Mouse (Mus musculus) left cerebral cortex, postnatal 14 days (tissue): ENCODE measurements around the gene Rassf3. TPM values are rescaled to one million over a fixed set of nuclear protein-coding genes. Genes with fewer than 3 reads are reported as not detected.

Experiments
- DNase-seq, 2 experiments: peaks; one replicate each; pipeline ENCODE4 v3.0.0; 2021 to 2022; ENCODE audit warnings: low spot score in 2 of 2, mixed read lengths in 1 of 2
- intact Hi-C: fragments of 180-260 bp; cut with DNase I; formaldehyde crosslinking; loops from one replicate; pipeline ENCODE4 v1.15.1; 2025
- total RNA-seq, 2 experiments: library from RNA; stranded (reverse); gene quantifications; 2 replicates each; pipeline ENCODE4 v1.2.3; 2021

Gene Rassf3
- total RNA-seq, 2 experiments from 2014 or later = 29.6 to 33.9 TPM

DNA sequence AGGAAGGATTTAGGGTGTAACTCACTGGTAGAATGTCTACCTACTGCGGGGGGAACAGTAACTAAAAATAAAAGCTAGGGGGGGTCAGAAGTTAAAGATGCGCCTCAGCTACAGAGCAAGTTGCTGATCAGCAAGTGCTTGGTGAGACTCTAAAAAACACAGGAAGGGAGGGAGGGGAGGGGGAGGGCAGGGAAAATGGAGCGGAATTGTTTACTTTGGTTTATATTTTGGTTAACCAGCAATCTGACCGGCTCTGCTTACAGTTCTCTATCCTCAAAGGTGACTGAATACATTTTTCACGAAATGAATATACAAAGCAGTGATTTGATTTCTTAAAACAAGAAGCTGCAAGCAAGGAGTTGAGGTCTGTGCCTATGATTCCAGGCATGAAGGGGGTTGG, 7.2 kb downstream of the Rassf3 start:
- intact Hi-C loops = no loop called here
- DNase-seq = no peak

DNA sequence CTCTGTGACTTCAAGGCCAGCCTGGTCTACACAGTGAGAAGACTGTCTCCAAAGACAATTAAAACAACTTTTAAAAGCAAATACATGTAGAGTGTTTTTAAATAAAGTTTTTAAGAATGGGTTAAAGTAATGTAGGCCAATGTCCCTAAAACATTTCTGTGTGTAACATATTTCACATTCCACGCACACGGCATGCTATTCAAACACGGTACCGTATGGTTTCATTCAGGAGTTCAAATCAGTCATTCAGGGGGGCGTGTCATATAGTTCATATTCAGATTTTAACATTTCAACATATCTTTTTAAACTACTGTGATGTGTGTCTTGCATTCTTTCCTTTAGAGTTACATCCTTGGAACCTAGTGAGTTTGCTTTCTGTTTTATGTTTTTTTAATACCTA, 7.9 kb downstream of the Rassf3 start:
- intact Hi-C loops = no loop called here

DNA sequence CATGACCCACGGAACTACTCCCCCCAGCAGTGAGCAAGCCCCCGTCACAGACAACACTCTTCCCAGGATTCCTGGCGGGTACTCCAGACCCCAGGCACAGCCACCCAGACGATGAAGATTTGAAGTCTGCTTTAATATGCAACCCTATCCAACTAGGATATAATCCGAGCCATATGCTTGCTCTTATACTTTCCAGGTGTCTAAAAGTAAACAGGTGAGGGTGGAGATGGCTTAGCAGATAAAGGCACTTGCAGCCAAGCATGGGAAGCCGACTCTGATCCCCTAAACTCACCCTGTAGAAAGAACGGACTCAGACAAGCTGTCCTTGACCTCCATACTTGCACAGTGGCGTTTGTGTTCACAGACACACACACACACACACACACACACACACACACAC, 8.4 kb downstream of the Rassf3 start:
- no peak for DNase-seq
- intact Hi-C loops = no loop called here

More for the DNA sequence above, 7.9 kb downstream of the Rassf3 start:
- no peak for DNase-seq

DNA sequence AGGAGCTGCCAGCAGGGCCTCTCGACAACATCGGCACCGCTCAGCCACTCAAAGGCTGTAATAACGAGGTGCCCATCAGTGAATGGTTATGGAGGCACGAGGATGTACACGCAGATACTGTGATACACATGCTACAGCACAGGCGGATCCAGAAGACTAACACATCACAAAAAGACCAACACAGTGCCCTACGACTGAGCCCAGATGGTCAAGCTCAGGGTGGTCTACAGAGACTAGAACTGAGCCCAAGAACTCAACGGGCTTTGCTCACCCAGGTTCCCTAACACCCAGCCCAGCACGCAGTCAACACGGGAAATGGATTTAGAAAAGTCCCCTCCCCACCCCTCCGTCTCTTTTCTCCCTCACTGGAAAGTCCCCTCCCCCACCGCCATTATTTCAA, 9.1 kb downstream of the Rassf3 start:
- intact Hi-C loops = no loop called here

DNA sequence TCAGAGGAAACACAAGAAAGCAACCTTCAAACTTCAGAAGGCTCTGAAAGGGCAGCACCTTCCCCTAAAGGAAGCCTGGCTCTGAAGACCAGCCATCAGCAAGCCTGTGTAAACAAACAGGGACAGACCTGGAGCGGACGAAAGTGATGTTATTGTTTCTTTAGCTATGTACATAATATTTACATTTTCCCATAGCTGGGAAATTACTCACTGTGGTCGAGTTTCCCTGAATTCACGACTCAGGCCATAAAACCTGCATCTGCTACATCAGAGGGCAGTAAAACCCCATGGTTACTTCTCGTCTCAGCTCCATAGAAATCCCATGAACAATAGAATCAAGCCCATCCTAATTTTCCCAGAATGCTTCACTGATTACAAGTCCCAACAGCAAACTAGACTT, 11.1 kb downstream of the Rassf3 start:
- no peak for DNase-seq
- intact Hi-C loops = no loop called here

More for the DNA sequence above, 9.1 kb downstream of the Rassf3 start:
- no peak for DNase-seq

DNA sequence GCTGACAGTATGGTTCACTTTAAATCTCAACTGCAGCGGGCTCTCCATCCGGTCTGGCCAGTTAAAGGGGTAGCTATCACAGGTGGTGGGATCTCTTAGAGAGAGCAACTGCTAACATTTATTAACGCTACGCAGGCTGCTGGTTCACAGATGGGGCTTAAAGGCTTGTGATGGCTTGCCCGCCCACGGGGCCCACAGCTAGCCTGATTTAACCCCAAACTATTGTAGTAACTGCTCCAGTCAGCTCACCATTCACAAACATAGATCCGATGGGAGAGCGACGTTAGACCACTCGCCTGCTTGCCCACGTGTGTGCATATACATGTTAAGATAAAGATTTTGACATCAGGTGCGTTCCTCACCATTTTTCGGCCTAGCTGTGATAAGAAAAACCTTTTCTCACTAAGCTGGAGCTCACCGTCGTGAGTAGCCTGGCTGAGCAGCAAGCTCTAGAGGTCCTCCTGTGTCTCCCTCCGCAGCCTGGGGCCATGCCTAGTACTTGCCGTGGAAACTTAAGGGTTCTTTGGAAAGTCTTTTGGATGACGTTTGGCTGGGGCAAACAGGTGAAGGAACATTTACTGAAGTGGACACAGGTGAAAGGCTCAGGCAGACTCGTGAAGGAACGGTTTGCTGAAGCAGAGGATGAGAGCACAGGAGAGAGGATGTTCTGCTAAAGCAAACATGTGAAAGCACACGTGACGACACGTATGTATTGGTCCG, 13.8 kb downstream of the Rassf3 start:
- intact Hi-C loops = no loop called here

DNA sequence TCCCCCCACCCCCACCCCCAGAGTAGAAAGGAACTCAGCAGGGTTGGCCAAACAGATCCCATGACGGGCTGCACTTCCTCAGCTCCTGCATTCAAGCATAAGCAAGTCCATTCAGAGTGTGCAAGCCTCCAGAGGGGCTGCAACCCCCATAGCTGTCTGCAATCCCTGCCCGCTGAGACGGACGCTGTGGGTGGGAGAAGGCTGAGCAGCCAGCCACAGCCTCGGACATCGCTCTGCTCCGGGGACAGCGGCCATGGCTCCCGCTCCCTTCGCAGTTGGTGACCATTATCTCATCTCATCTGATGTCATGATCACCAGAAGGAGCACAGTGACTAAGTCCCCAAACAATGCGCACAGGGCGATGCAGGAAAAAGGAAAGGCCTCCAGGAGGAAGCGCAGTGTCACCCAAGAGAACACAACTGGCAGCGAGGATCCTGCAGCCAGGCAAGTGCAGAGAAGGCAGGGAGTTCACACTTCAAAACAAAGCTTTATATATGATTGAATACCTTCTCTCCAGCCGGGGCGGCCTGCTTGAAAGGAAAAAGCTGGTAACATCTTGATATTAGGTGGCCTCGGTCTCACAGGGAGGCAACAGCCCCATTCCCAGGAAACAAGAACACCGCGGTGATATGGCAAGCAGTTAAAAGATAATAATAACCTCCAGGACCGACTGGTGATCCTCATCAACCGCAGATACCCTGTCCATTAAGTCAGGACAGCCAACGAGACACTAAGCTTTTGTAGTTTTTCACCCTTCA, 14.6 kb downstream of the Rassf3 start:
- intact Hi-C loops = no loop called here
- no peak for DNase-seq

More for the DNA sequence above, 13.8 kb downstream of the Rassf3 start:
- DNase-seq = no peak

DNA sequence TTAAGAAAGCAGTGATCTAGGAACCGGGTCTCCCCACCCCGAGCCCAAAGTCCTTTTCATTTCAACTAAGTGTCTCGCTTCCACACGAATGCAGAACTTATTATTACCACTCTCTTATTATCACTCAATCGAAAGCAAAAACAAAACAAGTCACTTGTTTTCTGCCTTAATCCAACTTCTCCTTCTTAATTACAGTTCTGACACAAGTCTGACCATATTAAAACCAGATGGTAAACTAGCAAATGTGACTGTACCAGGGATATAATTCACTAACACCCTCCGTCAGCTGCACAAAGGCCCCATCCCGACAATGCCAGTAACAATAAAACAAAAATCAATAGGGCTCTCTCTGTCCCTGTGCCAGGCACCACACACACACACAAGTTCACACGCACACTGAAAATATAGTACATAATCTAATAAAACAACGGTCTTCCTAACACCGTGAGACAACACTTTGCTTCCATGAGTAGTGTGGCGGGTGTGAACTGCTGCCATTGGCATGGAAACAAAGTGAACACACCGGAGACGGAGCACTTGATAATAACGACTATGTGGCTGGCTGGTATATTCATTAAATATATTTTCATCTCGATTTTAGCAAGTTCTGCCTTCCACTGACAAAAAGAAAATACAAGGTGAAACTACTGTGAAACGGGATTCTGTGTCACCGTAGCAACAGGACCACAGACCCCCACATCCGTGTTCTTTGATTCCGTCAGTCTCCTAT, 16.9 kb downstream of the Rassf3 start:
- no peak for DNase-seq
- intact Hi-C loops = no loop called here

DNA sequence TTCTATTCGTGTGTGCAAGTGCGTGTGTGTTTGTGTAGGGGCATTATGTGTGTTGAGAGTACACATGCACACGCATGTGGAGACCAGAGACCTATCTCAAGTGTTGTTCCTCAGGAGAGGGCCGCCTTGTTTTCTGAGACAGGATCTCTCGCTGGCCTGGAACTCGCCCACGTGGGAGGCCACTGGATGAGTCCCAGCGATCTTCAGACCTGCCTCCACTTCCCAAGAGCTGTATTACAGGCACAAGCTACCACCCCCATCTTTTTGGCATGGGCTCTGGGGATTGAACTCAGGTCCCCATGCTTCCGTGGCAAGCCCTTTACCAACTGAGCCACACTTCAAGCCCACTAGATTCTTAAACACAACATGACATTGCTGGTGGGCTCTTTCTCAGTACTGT, 17.7 kb downstream of the Rassf3 start:
- no peak for DNase-seq
- intact Hi-C loops = no loop called here

DNA sequence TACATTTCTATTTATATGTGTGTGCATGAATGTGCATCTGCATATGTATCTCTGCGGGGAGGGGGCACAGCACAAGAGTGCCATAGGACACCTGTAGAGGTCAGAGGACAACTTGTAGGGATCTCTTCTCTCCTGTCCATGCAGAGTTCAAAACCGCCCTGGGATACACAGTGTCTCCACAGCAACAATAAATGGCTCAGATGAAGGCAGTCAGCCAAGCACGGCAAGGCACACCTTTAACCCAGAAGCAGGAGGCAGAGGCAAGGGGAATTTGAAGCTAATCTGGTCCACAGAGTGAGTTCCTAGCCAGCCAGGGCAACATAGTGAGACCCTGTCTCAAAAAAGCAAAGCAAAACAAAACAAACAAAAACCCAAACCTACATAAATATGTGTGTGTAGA, 18.8 kb downstream of the Rassf3 start:
- intact Hi-C loops = no loop called here
- no peak for DNase-seq

DNA sequence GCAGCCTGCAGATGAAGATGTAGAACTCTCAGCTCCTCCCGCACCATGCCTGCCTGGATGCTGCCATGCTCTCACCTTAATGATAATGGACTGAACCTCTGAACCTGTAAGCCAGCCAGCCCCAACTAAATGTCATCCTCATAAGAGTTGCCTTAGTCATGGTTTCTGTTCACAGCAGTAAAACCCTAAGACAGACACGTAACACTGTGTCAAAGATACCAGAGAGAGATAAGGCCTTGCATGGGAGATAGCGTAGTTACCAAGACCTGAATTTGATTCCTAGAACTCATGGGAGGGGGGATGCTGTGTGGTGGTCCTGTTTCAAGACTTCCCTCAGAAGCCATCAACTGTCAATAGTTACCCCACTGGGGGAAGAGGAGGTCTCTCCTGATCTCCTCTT, 20.6 kb downstream of the Rassf3 start:
- intact Hi-C loops = no loop called here
- DNase-seq = no peak

DNA sequence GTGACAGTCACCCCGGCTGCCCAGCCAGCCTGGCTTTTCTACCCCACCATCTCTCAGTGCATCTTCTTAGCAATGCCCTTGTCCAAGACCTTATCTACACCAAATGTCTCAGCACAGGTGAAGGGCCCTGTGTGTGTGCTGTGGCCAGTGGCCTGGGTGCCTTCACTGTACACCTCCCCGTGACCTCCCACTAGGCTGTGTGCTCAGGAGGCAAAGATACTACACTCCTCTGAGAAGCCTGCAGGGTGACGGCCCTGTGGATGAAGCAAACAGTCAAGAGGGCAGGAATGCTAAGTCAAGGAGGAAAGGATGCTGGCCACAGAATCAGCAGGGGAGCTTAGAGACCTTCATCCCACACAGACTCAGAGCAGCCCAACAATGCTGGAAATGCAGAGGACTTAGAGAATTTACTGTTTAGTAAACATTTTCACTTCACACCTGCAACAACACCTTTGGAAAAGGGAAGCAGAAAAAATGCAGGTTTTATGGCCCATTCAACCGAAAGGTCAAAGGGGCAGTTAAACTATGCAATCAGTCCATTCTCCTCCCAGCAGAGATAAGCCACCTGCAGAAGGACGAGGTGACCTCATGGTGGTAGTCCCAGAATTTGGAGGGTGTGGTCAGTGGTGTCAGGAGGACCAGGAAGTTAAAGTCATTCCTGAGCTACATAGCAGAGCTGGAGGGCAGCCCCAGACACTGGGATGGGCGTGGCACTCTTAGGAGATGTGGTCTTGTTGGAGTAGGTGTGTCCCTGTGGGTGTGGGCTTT, 21.3 kb downstream of the Rassf3 start:
- intact Hi-C loops = no loop called here
- DNase-seq = no peak

DNA sequence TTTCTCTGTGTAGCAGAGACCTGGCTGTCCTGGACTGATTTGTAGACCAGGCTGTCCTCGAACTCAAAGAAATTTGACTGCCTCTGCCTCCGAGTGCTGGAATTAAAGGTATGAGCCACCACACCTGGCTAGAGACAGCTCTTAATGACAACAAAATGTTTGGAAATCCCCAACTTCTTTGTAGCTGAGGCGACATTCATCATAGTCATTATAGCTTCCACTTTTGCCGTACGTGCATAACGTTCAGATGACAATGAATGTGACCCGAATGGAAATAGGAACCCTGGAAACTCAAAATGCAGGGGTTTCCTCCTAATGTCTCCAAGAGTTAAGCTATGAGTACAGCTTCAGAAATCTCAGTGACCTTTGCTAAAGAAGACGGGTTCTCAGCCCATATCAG, 22.1 kb downstream of the Rassf3 start:
- intact Hi-C loops = no loop called here
- DNase-seq = no peak

DNA sequence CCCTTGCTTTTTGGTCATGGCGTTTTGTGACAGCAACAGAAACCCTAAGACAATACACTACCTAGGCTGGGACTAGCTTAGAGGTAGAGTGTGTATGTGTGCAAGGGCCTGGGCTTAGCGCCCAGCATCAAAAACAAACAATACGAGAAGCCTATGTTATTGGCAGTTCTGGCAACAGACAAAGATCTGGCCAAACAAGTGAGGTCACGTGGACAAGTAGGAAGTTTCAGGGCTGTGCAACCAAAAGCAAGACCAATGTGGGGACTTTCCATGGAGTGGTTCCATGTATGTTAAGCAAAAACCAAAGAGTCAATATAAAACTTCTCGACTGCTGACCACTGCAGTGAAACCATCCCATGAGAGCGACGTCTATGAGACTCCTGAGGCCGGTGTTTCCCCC, 30.3 kb downstream of the Rassf3 start:
- no peak for DNase-seq
- intact Hi-C loops = no loop called here

DNA sequence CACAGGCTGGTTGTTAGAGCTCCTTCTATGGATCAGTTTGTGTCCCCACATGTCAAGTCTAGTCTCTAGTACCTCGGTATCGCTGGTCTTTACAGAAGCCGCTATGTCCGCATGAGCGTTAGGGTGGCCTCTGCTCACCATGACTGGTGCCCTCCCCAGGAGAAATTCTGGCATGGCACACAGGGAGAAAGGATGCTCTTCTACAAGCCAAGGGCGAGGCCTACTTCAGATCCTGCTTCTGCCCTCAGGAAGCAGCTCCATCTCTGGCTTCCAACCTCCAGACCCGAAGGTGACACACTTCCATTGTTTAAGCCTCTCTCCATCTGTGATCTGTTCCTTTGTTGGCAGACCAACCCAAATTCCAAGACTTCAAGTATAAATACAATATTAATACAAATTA, 31.9 kb downstream of the Rassf3 start:
- intact Hi-C loops = no loop called here
- no peak for DNase-seq

DNA sequence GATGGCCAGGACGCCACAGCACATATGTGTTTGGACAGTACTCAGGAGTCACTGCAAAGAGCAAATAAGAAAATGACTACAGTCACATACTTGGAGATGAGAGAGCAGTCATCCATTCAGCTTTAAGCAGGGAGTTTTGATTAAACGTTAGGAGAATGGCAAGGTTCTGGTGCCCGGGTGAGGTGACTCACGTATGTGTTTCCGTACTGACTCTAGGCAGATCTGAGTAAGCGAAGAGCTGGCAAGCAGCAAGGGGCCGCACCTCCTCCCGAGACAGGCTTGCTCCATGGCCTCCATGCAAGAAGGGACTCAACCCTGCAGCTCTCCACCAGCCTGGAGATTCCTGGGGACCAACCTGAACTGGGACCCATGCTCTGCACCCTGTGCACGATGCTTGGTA, 32.4 kb downstream of the Rassf3 start:
- intact Hi-C loops = no loop called here
- DNase-seq = no peak

DNA sequence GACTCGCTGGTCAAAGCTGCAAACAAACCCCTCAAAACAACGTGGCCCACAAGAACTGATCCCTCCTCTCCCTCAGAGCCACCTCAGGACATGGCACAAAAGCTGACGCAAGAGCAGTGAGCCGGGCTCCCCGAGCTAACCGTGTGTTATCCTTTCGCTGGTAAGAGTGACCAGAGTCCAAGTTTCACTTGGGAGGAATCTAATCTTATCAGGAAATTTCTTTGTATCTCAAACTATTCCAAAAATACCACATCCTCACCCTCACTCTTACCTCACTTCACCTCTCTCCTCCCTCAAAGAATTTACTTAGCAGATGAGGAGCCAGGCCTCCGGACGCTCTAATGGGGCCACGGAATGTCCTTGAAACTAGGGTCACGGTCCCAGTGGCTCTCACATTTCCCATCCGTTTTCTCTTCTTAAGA, 36.8 kb downstream of the Rassf3 start:
- no peak for DNase-seq
- intact Hi-C loops = no loop called here

DNA sequence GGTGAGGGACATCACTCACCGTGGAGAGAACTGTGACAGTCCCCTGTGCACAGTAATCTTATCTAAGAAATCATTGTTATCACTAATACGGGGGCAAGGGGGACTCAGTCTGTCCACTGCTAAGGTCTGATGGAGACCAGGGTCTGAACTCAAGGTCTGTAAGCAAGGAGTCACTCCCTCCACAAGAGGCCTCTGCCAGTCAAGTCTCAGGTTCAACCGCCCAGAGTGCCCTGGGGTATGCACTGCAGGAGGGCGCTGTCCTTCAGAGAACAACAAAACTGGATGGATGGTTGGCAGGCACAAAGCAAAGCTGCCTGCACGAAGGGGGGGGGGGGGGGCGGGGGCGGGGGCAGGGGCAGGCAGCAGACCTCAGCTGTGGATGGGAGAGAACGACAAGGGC, 38.0 kb downstream of the Rassf3 start:
- intact Hi-C loops = no loop called here
- DNase-seq = no peak

DNA sequence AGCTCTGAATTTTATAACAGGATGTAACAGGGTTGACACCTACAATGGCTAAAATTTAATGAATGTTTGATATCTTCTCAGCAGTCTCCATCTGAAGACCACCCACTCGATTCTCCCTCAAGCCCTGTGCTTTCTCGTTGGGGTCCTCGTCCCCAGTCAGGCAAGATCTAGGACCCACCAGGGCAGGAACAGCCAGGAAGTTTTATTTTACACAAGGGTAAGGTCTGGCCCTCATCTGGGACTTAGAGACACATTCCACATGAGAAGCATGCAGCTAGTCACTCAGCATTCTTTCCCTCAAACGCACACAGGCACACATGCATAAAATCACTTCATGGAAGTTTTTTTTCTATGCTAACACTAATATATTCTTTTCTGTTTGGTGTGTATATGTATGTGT, 39.5 kb downstream of the Rassf3 start:
- intact Hi-C loops = no loop called here

DNA sequence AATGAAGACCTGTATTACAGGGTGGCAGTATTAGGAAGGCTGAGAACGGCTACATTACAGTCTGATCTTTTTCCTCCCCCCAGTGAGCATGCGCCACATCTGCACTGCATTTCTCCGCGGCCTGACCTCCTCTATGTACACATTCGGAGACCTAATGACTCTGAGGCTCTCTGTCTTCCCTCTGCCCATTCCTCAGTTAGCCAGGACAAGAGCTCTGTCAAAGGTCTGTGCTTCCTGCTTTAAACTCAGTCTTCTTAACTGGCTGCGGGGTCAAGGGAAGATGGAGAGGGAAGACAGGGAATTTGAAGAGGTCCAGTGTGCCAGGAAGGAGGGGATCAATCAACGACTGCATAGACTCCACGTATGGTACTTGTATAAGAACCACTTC, 39.9 kb downstream of the Rassf3 start:
- DNase-seq = no peak
- intact Hi-C loops = no loop called here

More for the DNA sequence above, 39.5 kb downstream of the Rassf3 start:
- DNase-seq = no peak
